14 mouse cellular contexts compared by ENCODE assay signal in the genomic region with DNA sequence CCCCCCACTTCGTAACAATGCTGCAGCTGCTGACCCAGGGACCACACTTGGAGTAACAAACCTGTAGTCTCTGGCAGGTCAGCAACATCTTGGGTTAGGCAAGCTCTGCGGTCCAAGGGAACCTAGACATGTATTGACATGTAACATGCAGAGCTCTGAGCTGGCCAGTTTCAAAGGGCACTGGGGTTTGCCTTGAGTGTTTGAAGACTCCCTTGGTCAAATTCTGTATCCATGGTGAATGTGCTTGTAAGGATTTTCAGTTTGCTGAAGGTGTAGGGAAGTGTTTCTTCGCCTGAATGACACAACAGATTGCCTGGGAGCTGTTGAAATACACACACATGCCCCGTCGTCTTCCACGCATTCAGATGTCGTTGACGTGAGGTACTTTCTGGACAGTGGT.
A peak's percentile ranks its signal among the peaks of the same experiment; 100 is the strongest.
DNase-seq lines count a peak whose midpoint lies in the region; ATAC-seq and TF ChIP-seq lines count a peak whose summit lies in the region.
"Had no signal": no experiment of that assay in that cellular context is flagged by ENCODE, and none has a peak within 500 bp of the region (broad histone marks: within the 10 kb centered on the region; RNA-seq: fewer than 3 reads in every experiment).

No protein-coding gene starts in this region.

- TF ChIP-seq CTCF in kidney, postnatal 0 days (IDR thresholded peaks at IDR 0.05; ENCODE audit: low read depth): no peak
- no peak for TF ChIP-seq CTCF in lung, postnatal 0 days (IDR thresholded peaks at IDR 0.05)
- no peak for TF ChIP-seq CTCF in cerebellum, adult 2 months (IDR thresholded peaks at IDR 0.05; ENCODE audit: borderline replicate concordance, insufficient read depth, low read depth, low read length)

- no peak overlapping the region for H3K4me3 ChIP-seq in heart, embryonic 12.5 days
- no peak overlapping the region for H3K4me3 ChIP-seq in kidney, postnatal 0 days (replicated peaks; ENCODE audit: low read depth, low read length)
- no peak overlapping the region for H3K4me3 ChIP-seq in kidney, embryonic 14.5 days (ENCODE audit: low read length)
- no peak overlapping the region for H3K4me3 ChIP-seq in brown adipose tissue, adult 24 weeks (ENCODE audit: insufficient read depth, low read depth, low read length)
- H3K4me3 ChIP-seq in lung, postnatal 0 days (ENCODE audit: low read depth, low read length): no peak overlapping the region
- no peak overlapping the region for H3K4me3 ChIP-seq in cerebellum, adult 2 months (replicated peaks; ENCODE audit: insufficient read depth, low read depth, low read length)
- H3K4me3 ChIP-seq: liver, embryonic 15.5 days; midbrain, embryonic 12.5 days had no signal

- no peak for ATAC-seq in heart, embryonic 12.5 days (ENCODE audit: insufficient number of reproducible peaks, low FRiP score)
- no peak for ATAC-seq in kidney, postnatal 0 days (replicated peaks; ENCODE audit: low FRiP score, low read depth)
- ATAC-seq in kidney, embryonic 14.5 days (ENCODE audit: low FRiP score, low TSS enrichment): no peak
- peak; percentile 70 for ATAC-seq in lung, postnatal 0 days

- no peaks in the 10 kb centered on the region for H3K27me3 ChIP-seq in heart, embryonic 12.5 days (replicated peaks)
- no peaks in the 10 kb centered on the region for H3K27me3 ChIP-seq in kidney, postnatal 0 days (ENCODE audit: insufficient read depth, low read length)
- H3K27me3 ChIP-seq in kidney, embryonic 14.5 days (ENCODE audit: control insufficient read depth, insufficient read depth, low read length): no peaks in the 10 kb centered on the region
- H3K27me3 ChIP-seq in lung, postnatal 0 days (replicated peaks; ENCODE audit: insufficient read depth, low read length): no peaks in the 10 kb centered on the region
- no peaks in the 10 kb centered on the region for H3K27me3 ChIP-seq in cerebellum, adult 2 months (ENCODE audit: control insufficient read depth, insufficient read depth, low read length)
- H3K27me3 ChIP-seq: liver, embryonic 15.5 days; midbrain, embryonic 12.5 days had no signal

- no peaks in the 10 kb centered on the region for H3K36me3 ChIP-seq in heart, embryonic 12.5 days
- H3K36me3 ChIP-seq in kidney, postnatal 0 days (ENCODE audit: insufficient read depth, low read length): no peaks in the 10 kb centered on the region
- H3K36me3 ChIP-seq in kidney, embryonic 14.5 days (ENCODE audit: control insufficient read depth, insufficient read depth, low read length): no peaks in the 10 kb centered on the region
- H3K36me3 ChIP-seq in lung, postnatal 0 days (ENCODE audit: insufficient read depth, low read length): no peaks in the 10 kb centered on the region
- H3K36me3 ChIP-seq: liver, embryonic 15.5 days; midbrain, embryonic 12.5 days had no signal

- H3K9me3 ChIP-seq in heart, embryonic 12.5 days (replicated peaks): no peaks in the 10 kb centered on the region
- H3K9me3 ChIP-seq in kidney, postnatal 0 days (replicated peaks; ENCODE audit: low read length): no peaks in the 10 kb centered on the region
- H3K9me3 ChIP-seq in kidney, embryonic 14.5 days (ENCODE audit: control insufficient read depth, low read length): no peaks in the 10 kb centered on the region
- no peaks in the 10 kb centered on the region for H3K9me3 ChIP-seq in lung, postnatal 0 days (ENCODE audit: low read length)
- H3K9me3 ChIP-seq: liver, embryonic 15.5 days; midbrain, embryonic 12.5 days had no signal

- DNase-seq in heart, adult 18-20 months: no peak
- no peak for DNase-seq in kidney, postnatal 0 days (ENCODE audit: low spot score)
- DNase-seq in lung, postnatal 0 days (ENCODE audit: low spot score): peak; percentile 74
- DNase-seq in layer of hippocampus, postnatal 14 days (ENCODE audit: low spot score in 2 of 2): no peak
- no peak for DNase-seq in cerebellum, adult 2 months
- DNase-seq: B cell, adult 2 months; cerebellum, postnatal 36 days; heart, postnatal 36 days; kidney, adult 11 months had no signal

- TF ChIP-seq EP300 in lung, postnatal 0 days (IDR thresholded peaks at IDR 0.05): no peak

- H3K27ac ChIP-seq in heart, embryonic 12.5 days (ENCODE audit: poor library complexity, severe bottlenecking): peak overlapping the region; percentile 43; the same call in 1 of the 2 replicates
- H3K27ac ChIP-seq in kidney, postnatal 0 days: peak overlapping the region; percentile 27; the same call in 1 of the 2 replicates
- no peak overlapping the region for H3K27ac ChIP-seq in kidney, embryonic 14.5 days (ENCODE audit: low read depth, low read length)
- H3K27ac ChIP-seq in brown adipose tissue, adult 24 weeks (replicated peaks; ENCODE audit: low read depth, low read length): peak overlapping the region; percentile 1; the same call in 1 of the 2 replicates
- H3K27ac ChIP-seq in lung, postnatal 0 days (ENCODE audit: low read length): no peak overlapping the region
- no peak overlapping the region for H3K27ac ChIP-seq in cerebellum, adult 2 months (ENCODE audit: insufficient read depth, low read length)
- H3K27ac ChIP-seq: liver, embryonic 15.5 days had no signal

- no peak overlapping the region for H3K4me2 ChIP-seq in heart, embryonic 12.5 days
- H3K4me2 ChIP-seq in kidney, postnatal 0 days (ENCODE audit: low read length): no peak overlapping the region
- H3K4me2 ChIP-seq in kidney, embryonic 14.5 days (replicated peaks; ENCODE audit: low read depth, low read length): no peak overlapping the region
- H3K4me2 ChIP-seq in lung, postnatal 0 days (replicated peaks; ENCODE audit: low read depth, low read length): no peak overlapping the region
- H3K4me2 ChIP-seq: liver, embryonic 15.5 days; midbrain, embryonic 12.5 days had no signal

- TF ChIP-seq POLR2A in cerebellum, adult 2 months (IDR thresholded peaks at IDR 0.05; ENCODE audit: borderline replicate concordance, insufficient read depth, low read length): no peak

- H3K9ac ChIP-seq in heart, embryonic 12.5 days: no peak overlapping the region
- no peak overlapping the region for H3K9ac ChIP-seq in kidney, postnatal 0 days (ENCODE audit: low read depth, low read length)
- no peak overlapping the region for H3K9ac ChIP-seq in kidney, embryonic 14.5 days (ENCODE audit: low read depth, low read length)
- H3K9ac ChIP-seq in lung, postnatal 0 days (replicated peaks; ENCODE audit: low read depth): no peak overlapping the region
- H3K9ac ChIP-seq: liver, embryonic 15.5 days; midbrain, embryonic 12.5 days had no signal

- peaks cover 22% of the 10 kb centered on the region for H3K4me1 ChIP-seq in heart, embryonic 12.5 days (replicated peaks)
- peaks cover 26% of the 10 kb centered on the region for H3K4me1 ChIP-seq in kidney, postnatal 0 days (replicated peaks; ENCODE audit: insufficient read depth, low read length)
- peaks cover 6% of the 10 kb centered on the region; the same call in 1 of the 2 replicates for H3K4me1 ChIP-seq in kidney, embryonic 14.5 days (ENCODE audit: control insufficient read depth, insufficient read depth, low read length)
- H3K4me1 ChIP-seq in brown adipose tissue, adult 24 weeks (ENCODE audit: control insufficient read depth, insufficient read depth, insufficient read length, low read length): peaks cover 30% of the 10 kb centered on the region
- no peaks in the 10 kb centered on the region for H3K4me1 ChIP-seq in lung, postnatal 0 days (ENCODE audit: insufficient read depth, low read depth, low read length)
- no peaks in the 10 kb centered on the region for H3K4me1 ChIP-seq in cerebellum, adult 2 months (ENCODE audit: control insufficient read depth, insufficient read depth, low read length)

- WGBS in heart, embryonic 12.5 days: 75% methylated on average over 8 of the region's 8 CpGs
- 65% methylated on average over 8 of the region's 8 CpGs for WGBS in kidney, postnatal 0 days
- 75% methylated on average over 8 of the region's 8 CpGs for WGBS in kidney, embryonic 14.5 days
- 47% methylated on average over 8 of the region's 8 CpGs for WGBS in lung, postnatal 0 days
- 86% methylated on average over 8 of the region's 8 CpGs for WGBS in cerebellum, adult 2 months

Comparison
In these comparisons a context has a peak if more than half of its experiments do, and no peak if none do; other contexts are left out.
1. H3K27ac ChIP-seq: peak in heart, embryonic 12.5 days (single experiment), kidney, postnatal 0 days (single experiment) and brown adipose tissue, adult 24 weeks (single experiment); none in kidney, embryonic 14.5 days (single experiment), lung, postnatal 0 days (single experiment) and cerebellum, adult 2 months (single experiment).